Mouse (Mus musculus) G1E-ER4 (cell line): ENCODE data around the gene Eif4e. TPM values are rescaled to one million over a fixed set of nuclear protein-coding genes. Genes with fewer than 3 reads are reported as not detected.

Experiments used
- GATA1 ChIP-seq: IDR thresholded peaks from one replicate; pipeline ENCODE4 v1.8.0; 2012; ENCODE audit warnings: low read length, inconsistent platforms
- polyA plus RNA-seq: library from polyadenylated mRNA; stranded (reverse); fragments of >175 nt; gene quantifications from 2 replicates; pipeline ENCODE4 v1.2.3, GENCODE M21; 2012

Eif4e gene
- polyA plus RNA-seq, 1 experiment: 8.3 TPM

- TF ChIP-seq GATA1: no peak
Measured at GRCm38 (mm10) chr3:138532764-138533163, 6.8 kb downstream of the Eif4e start.

GRCm38 (mm10) chr3:138536031-138536430 lies 10.1 kb downstream of the Eif4e start:
- no peak for TF ChIP-seq GATA1

- no peak for TF ChIP-seq GATA1
Measured at GRCm38 (mm10) chr3:138542621-138543020, 16.6 kb downstream of the Eif4e start.

GRCm38 (mm10) chr3:138544117-138544516 lies 18.1 kb downstream of the Eif4e start:
- no peak for TF ChIP-seq GATA1

- TF ChIP-seq GATA1: no peak
Measured at GRCm38 (mm10) chr3:138546678-138547077, 20.7 kb downstream of the Eif4e start.

- TF ChIP-seq GATA1: no peak
Measured at GRCm38 (mm10) chr3:138549045-138549444, 23.1 kb downstream of the Eif4e start.

GRCm38 (mm10) chr3:138550336-138551123 lies 24.6 kb downstream of the Eif4e start:
- TF ChIP-seq GATA1: no peak

- no peak for TF ChIP-seq GATA1
Measured at GRCm38 (mm10) chr3:138558529-138558928, 32.5 kb downstream of the Eif4e start.

- TF ChIP-seq GATA1: no peak
Measured at GRCm38 (mm10) chr3:138560242-138560641, 34.3 kb downstream of the Eif4e start.

- TF ChIP-seq GATA1: no peak
Measured at GRCm38 (mm10) chr3:138560886-138561285, 34.9 kb downstream of the Eif4e start.

- no peak for TF ChIP-seq GATA1
Measured at GRCm38 (mm10) chr3:138578867-138579266, 52.9 kb downstream of the Eif4e start.

GRCm38 (mm10) chr3:138586213-138586612 lies 60.2 kb downstream of the Eif4e start:
- TF ChIP-seq GATA1: no peak

GRCm38 (mm10) chr3:138587137-138587536 lies 61.2 kb downstream of the Eif4e start:
- no peak for TF ChIP-seq GATA1

- no peak for TF ChIP-seq GATA1
Measured at GRCm38 (mm10) chr3:138588001-138588400, 62.0 kb downstream of the Eif4e start.

GRCm38 (mm10) chr3:138591002-138591401 lies 65.0 kb downstream of the Eif4e start:
- TF ChIP-seq GATA1: no peak

- TF ChIP-seq GATA1: no peak
Measured at GRCm38 (mm10) chr3:138591806-138592365, 65.9 kb downstream of the Eif4e start.

- no peak for TF ChIP-seq GATA1
Measured at GRCm38 (mm10) chr3:138593131-138593530, 67.2 kb downstream of the Eif4e start.

- TF ChIP-seq GATA1: no peak
Measured at GRCm38 (mm10) chr3:138593911-138594310, 67.9 kb downstream of the Eif4e start.
